Mouse (Mus musculus): ENCODE measurements around the gene Tmem184a.

The Tmem184a gene

GRCm38 (mm10) chr5:139813126-139813490, 6.6 kb downstream of the Tmem184a start:
- peak; percentile 73 for DNase-seq (ENCODE audit: low spot score)

GRCm38 (mm10) chr5:139812398-139813125, 7.2 kb downstream of the Tmem184a start:
- DNase-seq (ENCODE audit: low spot score), result no peak

GRCm38 (mm10) chr5:139811677-139812397, 7.9 kb downstream of the Tmem184a start:
- DNase-seq (ENCODE audit: low spot score), result peak; percentile 66

GRCm38 (mm10) chr5:139809397-139809796, 10.3 kb downstream of the Tmem184a start:
- DNase-seq (ENCODE audit: low spot score), result peak; percentile 73

- DNase-seq (ENCODE audit: low spot score), result peak; percentile 48
Observed at GRCm38 (mm10) chr5:139805924-139806323, 13.8 kb downstream of the Tmem184a start.

- DNase-seq (ENCODE audit: low spot score), result peak; percentile 64
Observed at GRCm38 (mm10) chr5:139804573-139805111, 15.1 kb downstream of the Tmem184a start.

GRCm38 (mm10) chr5:139804107-139804551, 15.6 kb downstream of the Tmem184a start:
- DNase-seq (ENCODE audit: low spot score), result peak; percentile 76

- DNase-seq (ENCODE audit: low spot score), result peak; percentile 93
Observed at GRCm38 (mm10) chr5:139803601-139804102, 16.1 kb downstream of the Tmem184a start.

GRCm38 (mm10) chr5:139803165-139803564, 16.6 kb downstream of the Tmem184a start:
- DNase-seq (ENCODE audit: low spot score), result peak; percentile 43

GRCm38 (mm10) chr5:139801880-139802279, 17.8 kb downstream of the Tmem184a start:
- DNase-seq (ENCODE audit: low spot score), result peak; percentile 56

GRCm38 (mm10) chr5:139801231-139801630, 18.5 kb downstream of the Tmem184a start:
- no peak for DNase-seq (ENCODE audit: low spot score)

GRCm38 (mm10) chr5:139799801-139800590, 19.7 kb downstream of the Tmem184a start:
- no peak for DNase-seq (ENCODE audit: low spot score)

GRCm38 (mm10) chr5:139799041-139799440, 20.7 kb downstream of the Tmem184a start:
- DNase-seq (ENCODE audit: low spot score), result no peak

GRCm38 (mm10) chr5:139798168-139798900, 21.4 kb downstream of the Tmem184a start:
- no peak for DNase-seq (ENCODE audit: low spot score)

- DNase-seq (ENCODE audit: low spot score), result peak; percentile 94
Observed at GRCm38 (mm10) chr5:139797473-139798167, 22.1 kb downstream of the Tmem184a start.

GRCm38 (mm10) chr5:139796900-139797299, 22.8 kb downstream of the Tmem184a start:
- peak; percentile 84 for DNase-seq (ENCODE audit: low spot score)

- no peak for DNase-seq (ENCODE audit: low spot score)
Observed at GRCm38 (mm10) chr5:139796001-139796620, 23.6 kb downstream of the Tmem184a start.

- DNase-seq (ENCODE audit: low spot score), result peak; percentile 61
Observed at GRCm38 (mm10) chr5:139794938-139795337, 24.8 kb downstream of the Tmem184a start.

- no peak for DNase-seq (ENCODE audit: low spot score)
Observed at GRCm38 (mm10) chr5:139794137-139794536, 25.6 kb downstream of the Tmem184a start.
